Mouse (Mus musculus) G1E (cell line): Measurements from ENCODE around the gene Tpm1. TPM values are rescaled to one million over a fixed set of nuclear protein-coding genes. Genes with fewer than 3 reads are reported as not detected.

Experiments used
- ATAC-seq: 2 replicates; pipeline ENCODE4 v1.8.0; 2016; ENCODE audit warnings: mild to moderate bottlenecking; ENCODE audit not compliant: insufficient number of reproducible peaks, poor library complexity, low FRiP score, severe bottlenecking; ENCODE audit errors: extremely low read depth
- DNase-seq: peaks from one replicate; pipeline ENCODE4 v3.0.0; 2012; ENCODE audit warnings: low spot score
- H3K27me3 ChIP-seq: 2 replicates; pipeline ENCODE4 v1.6.1; 2012; ENCODE audit warnings: mild to moderate bottlenecking, low read length, inconsistent platforms; ENCODE audit not compliant: insufficient read depth
- H3K36me3 ChIP-seq: replicated peaks from 2 replicates; pipeline ENCODE3; 2012; ENCODE audit warnings: mild to moderate bottlenecking, inconsistent platforms
- H3K4me1 ChIP-seq: 2 replicates; pipeline ENCODE4 v1.6.1; 2012; ENCODE audit warnings: low read depth, low read length, inconsistent platforms, mixed read lengths; ENCODE audit not compliant: insufficient read depth
- H3K4me3 ChIP-seq: 2 replicates; pipeline ENCODE4 v1.5.1; 2012; ENCODE audit warnings: low read depth, mild to moderate bottlenecking, inconsistent platforms, low read length, moderate library complexity, mixed read lengths
- H3K9me3 ChIP-seq: replicated peaks from 2 replicates; pipeline ENCODE4 v1.6.1; 2012; ENCODE audit warnings: inconsistent platforms
- CTCF ChIP-seq: IDR thresholded peaks from 2 replicates; pipeline ENCODE4 v1.5.1; 2012; ENCODE audit warnings: low read depth, low read length, inconsistent platforms, mixed read lengths
- GATA1 ChIP-seq: IDR thresholded peaks from 2 replicates; pipeline ENCODE4 v1.6.1; 2012; ENCODE audit warnings: borderline replicate concordance, low read length, inconsistent platforms, mixed read lengths
- GATA2 ChIP-seq: IDR thresholded peaks from 2 replicates; pipeline ENCODE4 v1.6.1; 2012; ENCODE audit warnings: low read depth, low read length, inconsistent platforms, borderline replicate concordance
- POLR2AphosphoS5 ChIP-seq: IDR thresholded peaks from 2 replicates; pipeline ENCODE4 v1.6.1; 2012; ENCODE audit warnings: low read depth, low read length, inconsistent platforms; ENCODE audit not compliant: insufficient replicate concordance
- TAL1 ChIP-seq: conservative IDR thresholded peaks from 2 replicates; pipeline ENCODE4 v1.6.1; 2012; ENCODE audit warnings: low read depth, low read length, inconsistent platforms, mixed read lengths
- polyA plus RNA-seq: library from polyadenylated mRNA; stranded (reverse); fragments of >175 nt; gene quantifications from 2 replicates; pipeline ENCODE4 v1.2.3, GENCODE M21; 2012
- total RNA-seq, 2 experiments: library from RNA; stranded (forward) in 1 of 2; stranded (reverse) in 1 of 2; fragments of 200-1000 nt in 1 of 2; fragments of >200 nt in 1 of 2; fragmentation: Nextera tagmentation in 1 of 2; gene quantifications; 2 replicates each; pipeline ENCODE4 v1.2.3; 2014 to 2017

The Tpm1 gene
- total and polyA plus RNA-seq, 3 experiments: 98.8 to 191 (median 171) TPM

- Histone ChIP-seq H3K4me1 (peaks cover 17% of the 10 kb centered on the region), H3K4me3 (no peak overlapping the region), H3K27me3 (peaks cover 5% of the 10 kb centered on the region; the same call in 1 of the 2 replicates), H3K36me3 (peaks cover 4% of the 10 kb centered on the region), H3K9me3 (no peaks in the 10 kb centered on the region)
- TF ChIP-seq TAL1: no peak
- TF ChIP-seq GATA1: no peak
- no peak for TF ChIP-seq CTCF
- no peak for TF ChIP-seq GATA2
- no peak for TF ChIP-seq POLR2AphosphoS5
- DNase-seq (no peak), ATAC-seq (no peak)
These were observed 72.1 kb downstream of the Tpm1 start for GRCm38 (mm10) chr9:66977121-66977520.

- Histone ChIP-seq H3K9me3 (no peaks in the 10 kb centered on the region), H3K4me1 (peaks cover 15% of the 10 kb centered on the region), H3K36me3 (peaks cover 12% of the 10 kb centered on the region), H3K4me3 (peak within 1 kb of the TSS; percentile 93), H3K27me3 (peaks cover 5% of the 10 kb centered on the region; the same call in 1 of the 2 replicates)
- TF ChIP-seq GATA1: no peak
- TF ChIP-seq GATA2: no peak
- TF ChIP-seq POLR2AphosphoS5: no peak
- TF ChIP-seq CTCF: no peak
- no peak for TF ChIP-seq TAL1
- DNase-seq (peak; percentile 95), ATAC-seq (peak; percentile 36; the same call in 1 of the 2 replicates)
These were observed 74.0 kb downstream of the Tpm1 start, which contains the start of gene Lactb for GRCm38 (mm10) chr9:66975239-66975645. TSS of gene Lactb (minus strand) at chr9:66975484.

GRCm38 (mm10) chr9:66974721-66975225, 74.4 kb downstream of the Tpm1 start:
- peaks cover 15% of the 10 kb centered on the region for H3K4me1 ChIP-seq
- H3K4me3 ChIP-seq: peak overlapping the region; percentile 93
- TF ChIP-seq POLR2AphosphoS5: no peak
- peaks cover 17% of the 10 kb centered on the region for H3K36me3 ChIP-seq
- DNase-seq: peak; percentile 81
- no peaks in the 10 kb centered on the region for H3K9me3 ChIP-seq
- peaks cover 5% of the 10 kb centered on the region; the same call in 1 of the 2 replicates for H3K27me3 ChIP-seq
- peak; percentile 87 for ATAC-seq

Other genes starting within 250 kb of the Tpm1 start
- gene Aph1c, start 214.7 kb downstream of the Tpm1 start, total RNA-seq (2014; fragmentation: Nextera tagmentation): not detected in 2 replicates
- 0.12 and 0.16 TPM in 2 replicates for gene Aph1c, start 214.7 kb downstream of the Tpm1 start, total RNA-seq (2017)
- not detected in 2 replicates for gene Aph1c, start 214.7 kb downstream of the Tpm1 start, polyA plus RNA-seq
- 40.6 and 44.3 TPM in 2 replicates for gene Rab8b, start 129.7 kb downstream of the Tpm1 start, total RNA-seq (2014; fragmentation: Nextera tagmentation)
- 107 and 121 TPM in 2 replicates for gene Rab8b, start 129.7 kb downstream of the Tpm1 start, total RNA-seq (2017)
- gene Rab8b, start 129.7 kb downstream of the Tpm1 start, polyA plus RNA-seq: 2.5 and 4.9 TPM in 2 replicates
- gene Rps27l, start 103.3 kb downstream of the Tpm1 start, total RNA-seq (2014; fragmentation: Nextera tagmentation): 211 and 212 TPM in 2 replicates
- gene Rps27l, start 103.3 kb downstream of the Tpm1 start, total RNA-seq (2017): 344 and 363 TPM in 2 replicates
- gene Rps27l, start 103.3 kb downstream of the Tpm1 start, polyA plus RNA-seq: 113 and 208 TPM in 2 replicates
- gene Lactb, start 73.9 kb downstream of the Tpm1 start, total RNA-seq (2014; fragmentation: Nextera tagmentation): 10.9 and 14.2 TPM in 2 replicates
- 13.4 and 16.4 TPM in 2 replicates for gene Lactb, start 73.9 kb downstream of the Tpm1 start, total RNA-seq (2017)
- gene Lactb, start 73.9 kb downstream of the Tpm1 start, polyA plus RNA-seq: 4.7 and 7.6 TPM in 2 replicates